Mouse (Mus musculus) spleen, adult 2 months (tissue): ENCODE measurements at regions not wholly inside any gene's neighbourhood (a gene's known extent, or its start where the extent isn't known, plus 50 kb on each side); places are given as distances from the start of the nearest gene placed in this dataset.

ENCODE experiments used
- CTCF ChIP-seq: fragments of 200-500 bp; IDR thresholded peaks from 2 replicates; pipeline ENCODE4 v1.5.1; 2011; ENCODE audit warnings: mild to moderate bottlenecking, inconsistent platforms; ENCODE audit not compliant: insufficient read depth, insufficient read length, insufficient replicate concordance; ENCODE audit errors: extremely low read depth
- POLR2A ChIP-seq: fragments of 200-500 bp; IDR thresholded peaks from 2 replicates; pipeline ENCODE4 v1.6.1; 2011; ENCODE audit warnings: low read depth, low read length, inconsistent platforms

DNA sequence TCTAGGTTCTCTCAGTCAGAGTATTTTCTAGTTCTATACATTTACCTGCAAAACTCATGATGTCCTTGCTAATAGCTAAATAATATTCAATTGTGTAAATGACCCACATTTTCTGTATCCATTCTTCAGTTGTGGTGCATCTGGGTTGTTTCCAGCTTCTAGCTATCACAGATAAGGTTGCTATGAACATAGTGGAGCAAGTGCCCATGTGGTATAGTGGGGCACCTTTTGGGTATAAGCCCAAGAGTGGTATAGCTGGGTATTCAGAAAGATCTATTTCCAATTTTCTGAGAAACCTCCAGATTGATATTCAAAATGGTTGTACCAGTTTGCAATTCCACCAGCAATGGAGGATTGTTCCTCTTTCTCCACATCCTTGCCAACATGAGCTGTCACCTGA lies 1835.1 kb upstream of the Lrrc6 start:
- no peak for TF ChIP-seq CTCF
- no peak for TF ChIP-seq POLR2A
